Mouse (Mus musculus): Measurements from ENCODE around the gene Sav1. TPM values are rescaled to one million over a fixed set of nuclear protein-coding genes. Genes with fewer than 3 reads are reported as not detected.

Sav1 gene
- polyA plus RNA-seq (2015; fragmentation: Nextera tagmentation; extraction: Ambion mirVana): 4.0 and 4.5 TPM in 2 replicates

DNA sequence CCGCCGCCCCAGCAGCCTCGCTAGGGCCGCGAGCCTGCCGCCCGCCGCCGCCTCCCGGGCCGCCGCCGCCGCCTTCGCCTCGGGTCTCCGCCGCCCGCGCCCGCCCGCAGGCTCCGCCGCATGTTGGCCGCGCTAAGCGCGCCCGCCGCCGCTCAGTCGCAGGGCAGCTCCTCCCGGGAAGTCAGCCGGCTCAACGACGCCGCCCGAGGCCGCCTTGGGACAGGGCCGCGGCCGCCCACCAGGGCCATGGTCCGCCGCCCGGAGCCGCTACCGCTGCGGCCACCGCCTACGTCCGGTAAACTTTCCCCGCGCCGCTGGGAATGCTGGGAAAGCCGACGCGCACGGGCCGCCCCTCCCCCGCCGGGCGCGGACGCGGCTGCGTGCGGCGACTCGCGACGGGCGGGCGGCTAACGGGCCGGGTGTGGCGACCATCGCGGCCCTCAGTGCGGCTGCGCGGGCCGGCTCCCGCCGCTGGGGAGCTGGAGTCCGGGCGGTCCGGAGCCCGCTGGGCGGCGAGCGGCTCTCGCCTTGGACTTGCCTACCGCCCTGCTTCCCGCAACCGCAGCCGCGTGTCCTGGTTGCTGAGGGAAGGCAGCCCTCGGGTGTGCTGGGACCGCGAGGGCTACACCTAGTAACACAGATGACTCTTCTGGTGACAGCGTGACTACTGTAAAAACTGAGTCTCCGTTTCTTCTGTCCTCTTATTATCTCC is at the start of gene Sav1:
Gene Sav1 (minus strand): TSS at position 217 of the 712 bp plus-strand sequence.
- no peaks in the 10 kb centered on the region for H3K27me3 ChIP-seq
- H3K4me2 ChIP-seq: peak within 1 kb of the TSS; percentile 70
- no peaks in the 10 kb centered on the region for H3K9me3 ChIP-seq
- peak within 1 kb of the TSS; percentile 91 for H3K4me3 ChIP-seq
- H3K27ac ChIP-seq (replicated peaks): peak within 1 kb of the TSS; percentile 93
- peak within 1 kb of the TSS; percentile 91 for H3K9ac ChIP-seq
- WGBS: under 1% methylated on average over 86 of the region's 102 CpGs
- peaks cover 34% of the 10 kb centered on the region for H3K4me1 ChIP-seq (replicated peaks)
- peak; percentile 94 for ATAC-seq (ENCODE audit: low read depth)
- peaks cover 24% of the 10 kb centered on the region for H3K36me3 ChIP-seq

DNA sequence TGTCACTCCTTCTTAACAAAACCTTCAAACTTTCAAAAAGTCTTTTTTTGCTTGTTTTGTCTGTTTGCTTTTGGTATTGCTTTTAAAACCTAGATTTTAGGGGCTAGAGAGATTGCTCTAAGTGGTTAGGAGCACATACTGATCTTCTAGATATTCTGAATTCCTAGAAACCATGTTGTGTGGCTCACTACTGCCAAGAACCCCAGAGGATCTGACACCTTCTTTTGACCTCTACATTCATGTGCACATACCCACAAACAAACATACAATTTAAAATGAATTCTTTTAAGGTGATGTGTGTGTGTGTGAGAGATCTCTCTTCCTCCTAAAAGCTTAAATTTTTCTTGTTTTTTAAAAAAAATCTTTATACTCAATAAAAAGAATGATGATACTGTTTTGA is 39.4 kb upstream of the Sav1 start:
- H3K36me3 ChIP-seq: peaks cover 85% of the 10 kb centered on the region
- no peak overlapping the region for H3K4me3 ChIP-seq
- H3K9ac ChIP-seq: no peak overlapping the region
- H3K27ac ChIP-seq (replicated peaks): no peak overlapping the region
- H3K9me3 ChIP-seq: no peaks in the 10 kb centered on the region
- no peaks in the 10 kb centered on the region for H3K27me3 ChIP-seq
- ATAC-seq (ENCODE audit: low read depth): no peak
- H3K4me1 ChIP-seq (replicated peaks): no peaks in the 10 kb centered on the region
- no peak overlapping the region for H3K4me2 ChIP-seq

DNA sequence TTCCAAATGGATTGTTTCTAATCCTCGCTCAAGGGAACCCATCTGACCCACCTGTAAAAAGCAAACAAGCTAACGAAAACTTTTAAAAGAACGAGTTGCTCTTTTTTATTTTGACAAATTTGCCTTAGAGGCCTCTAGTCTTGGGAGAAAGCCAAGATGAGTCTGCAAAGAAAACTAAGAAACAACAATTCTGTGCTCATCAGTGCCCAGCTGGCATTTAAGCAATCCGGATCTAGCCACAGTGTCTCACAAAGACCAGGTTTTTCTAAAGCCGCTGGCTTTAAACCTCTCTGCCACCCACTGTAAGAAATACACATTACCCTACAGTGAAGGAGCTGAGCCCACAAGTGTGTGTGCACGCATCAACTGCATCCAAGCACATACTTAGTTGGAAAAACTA is 38.6 kb upstream of the Sav1 start:
- Histone ChIP-seq H3K4me1 (replicated peaks) (no peaks in the 10 kb centered on the region), H3K4me3 (no peak overlapping the region), H3K36me3 (peaks cover 84% of the 10 kb centered on the region), H3K4me2 (no peak overlapping the region), H3K9me3 (no peaks in the 10 kb centered on the region), H3K9ac (no peak overlapping the region), H3K27ac (replicated peaks) (no peak overlapping the region), H3K27me3 (no peaks in the 10 kb centered on the region)
- no peak for ATAC-seq (ENCODE audit: low read depth)
- WGBS: 95% methylated on average over 6 of the region's 6 CpGs

DNA sequence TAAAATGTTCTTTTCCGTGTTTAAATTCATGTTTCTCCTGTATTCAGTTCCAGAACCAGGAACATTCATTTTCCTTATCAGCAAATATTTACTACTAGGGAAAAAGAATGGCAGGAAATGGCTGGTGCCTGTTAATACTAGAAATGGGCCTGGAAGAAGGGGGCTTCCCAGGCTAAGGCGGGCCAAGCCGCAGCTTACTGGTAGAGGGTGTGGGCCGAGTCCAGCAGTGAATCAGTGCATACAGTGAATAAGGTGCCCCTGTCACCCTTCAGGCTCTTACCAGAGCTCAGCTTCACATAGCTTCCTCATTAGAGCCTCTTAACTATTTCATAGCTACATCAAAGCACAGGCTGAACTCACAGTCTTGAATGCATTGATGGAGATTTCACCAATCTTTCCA is 36.8 kb upstream of the Sav1 start:
- 90% methylated on average over 4 of the region's 4 CpGs for WGBS
- H3K4me1 ChIP-seq (replicated peaks): no peaks in the 10 kb centered on the region
- no peaks in the 10 kb centered on the region for H3K27me3 ChIP-seq
- no peak overlapping the region for H3K27ac ChIP-seq (replicated peaks)
- H3K36me3 ChIP-seq: peaks cover 86% of the 10 kb centered on the region
- no peak overlapping the region for H3K4me2 ChIP-seq
- no peak overlapping the region for H3K9ac ChIP-seq
- no peaks in the 10 kb centered on the region for H3K9me3 ChIP-seq
- no peak for ATAC-seq (ENCODE audit: low read depth)
- no peak overlapping the region for H3K4me3 ChIP-seq

DNA sequence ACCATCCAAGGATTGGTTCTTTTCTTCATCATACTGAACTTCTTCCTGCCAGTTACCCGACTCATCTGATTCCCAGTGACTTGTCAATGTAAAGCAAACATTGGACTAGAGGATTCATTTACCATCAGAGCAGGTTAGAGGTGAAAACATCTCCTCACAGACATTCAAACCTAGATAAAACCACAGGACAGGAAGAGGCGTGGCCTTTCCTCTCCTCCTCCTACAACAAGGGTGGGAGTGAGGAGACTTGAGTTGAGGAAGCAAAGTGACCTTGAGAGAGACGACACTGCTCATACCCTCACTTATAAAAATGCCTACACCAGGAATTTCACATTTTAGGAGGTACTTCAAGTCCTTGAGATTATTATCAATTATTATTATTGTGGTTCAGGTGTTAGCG is 31.4 kb upstream of the Sav1 start:
- H3K4me3 ChIP-seq: no peak overlapping the region
- no peak overlapping the region for H3K27ac ChIP-seq (replicated peaks)
- H3K4me1 ChIP-seq (replicated peaks): no peaks in the 10 kb centered on the region
- ATAC-seq (ENCODE audit: low read depth): no peak
- 87% methylated on average over 4 of the region's 4 CpGs for WGBS
- H3K4me2 ChIP-seq: no peak overlapping the region
- H3K27me3 ChIP-seq: no peaks in the 10 kb centered on the region
- H3K36me3 ChIP-seq: peaks cover 79% of the 10 kb centered on the region
- H3K9me3 ChIP-seq: no peaks in the 10 kb centered on the region
- H3K9ac ChIP-seq: no peak overlapping the region

DNA sequence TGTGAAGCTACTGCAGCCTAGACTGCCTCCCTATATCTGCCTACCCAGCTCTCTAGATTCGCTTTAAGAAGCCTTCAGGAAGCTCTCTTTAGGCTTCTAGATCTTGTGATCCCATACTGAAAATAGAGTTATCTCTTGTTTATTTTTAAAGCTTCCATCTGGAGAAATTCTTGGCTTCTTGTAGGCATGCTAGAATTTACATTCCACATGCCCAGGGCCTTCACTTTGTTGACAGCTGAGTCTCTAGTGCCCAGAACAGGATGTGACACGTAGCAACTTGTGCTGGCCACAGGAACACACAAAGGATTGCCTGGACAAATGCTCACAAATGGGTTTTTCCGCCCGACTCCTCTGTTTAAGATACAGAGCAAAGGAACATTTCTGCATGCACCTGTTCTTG is 29.1 kb upstream of the Sav1 start:
- Histone ChIP-seq H3K27ac (replicated peaks) (no peak overlapping the region), H3K27me3 (no peaks in the 10 kb centered on the region), H3K4me3 (no peak overlapping the region), H3K4me2 (no peak overlapping the region), H3K9ac (no peak overlapping the region), H3K36me3 (peaks cover 76% of the 10 kb centered on the region), H3K9me3 (no peaks in the 10 kb centered on the region), H3K4me1 (replicated peaks) (no peaks in the 10 kb centered on the region)
- no peak for ATAC-seq (ENCODE audit: low read depth)
- 82% methylated on average over 4 of the region's 4 CpGs for WGBS

DNA sequence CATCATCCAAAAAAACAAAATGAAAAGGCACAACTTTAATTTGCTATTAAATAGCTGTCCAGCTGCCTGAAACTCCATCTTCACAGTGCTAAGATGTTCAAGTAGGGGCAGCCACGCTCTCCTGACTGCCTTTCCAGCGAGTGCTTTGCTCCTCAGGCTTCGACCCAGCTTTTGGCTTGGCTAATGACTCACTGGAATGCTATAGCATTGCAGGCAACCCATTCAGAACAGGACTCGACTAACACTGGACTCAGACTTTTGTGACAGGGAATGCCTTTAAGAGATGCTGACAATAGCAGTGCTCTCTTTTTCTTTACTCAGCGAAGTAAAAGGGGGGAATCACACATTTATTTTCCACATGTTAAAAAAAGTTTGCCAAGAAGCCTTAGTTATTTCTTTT is 24.9 kb upstream of the Sav1 start:
- H3K4me2 ChIP-seq: no peak overlapping the region
- no peak overlapping the region for H3K27ac ChIP-seq (replicated peaks)
- H3K4me1 ChIP-seq (replicated peaks): no peaks in the 10 kb centered on the region
- ATAC-seq (ENCODE audit: low read depth): no peak
- WGBS: 60% methylated on average over 5 of the region's 5 CpGs
- no peak overlapping the region for H3K9ac ChIP-seq
- no peaks in the 10 kb centered on the region for H3K9me3 ChIP-seq
- peaks cover 48% of the 10 kb centered on the region for H3K36me3 ChIP-seq
- H3K27me3 ChIP-seq: no peaks in the 10 kb centered on the region
- no peak overlapping the region for H3K4me3 ChIP-seq

DNA sequence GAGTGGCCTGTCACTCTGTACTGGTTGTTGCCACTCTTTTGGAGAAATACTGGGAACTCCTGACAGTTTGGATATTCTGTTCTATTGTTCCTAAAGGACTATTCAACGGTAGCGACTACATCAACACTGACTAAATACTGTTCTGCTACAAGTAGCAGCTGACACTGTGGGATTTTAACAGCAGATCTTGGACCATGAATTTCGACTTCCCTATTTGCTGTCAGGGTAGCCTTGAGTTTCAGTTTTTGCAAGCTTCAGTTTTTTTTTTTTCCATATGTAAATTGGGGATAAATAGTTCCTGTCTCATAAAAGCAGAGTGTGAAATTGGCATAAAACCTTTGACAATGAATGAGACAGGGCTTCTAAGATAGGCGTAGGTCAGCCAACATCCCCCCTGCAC is 23.6 kb upstream of the Sav1 start:
- no peak overlapping the region for H3K4me3 ChIP-seq
- H3K9ac ChIP-seq: no peak overlapping the region
- H3K36me3 ChIP-seq: peaks cover 35% of the 10 kb centered on the region
- H3K9me3 ChIP-seq: no peaks in the 10 kb centered on the region
- H3K4me1 ChIP-seq (replicated peaks): no peaks in the 10 kb centered on the region
- H3K4me2 ChIP-seq: no peak overlapping the region
- no peaks in the 10 kb centered on the region for H3K27me3 ChIP-seq
- WGBS: 93% methylated on average over 4 of the region's 4 CpGs
- no peak for ATAC-seq (ENCODE audit: low read depth)
- no peak overlapping the region for H3K27ac ChIP-seq (replicated peaks)

DNA sequence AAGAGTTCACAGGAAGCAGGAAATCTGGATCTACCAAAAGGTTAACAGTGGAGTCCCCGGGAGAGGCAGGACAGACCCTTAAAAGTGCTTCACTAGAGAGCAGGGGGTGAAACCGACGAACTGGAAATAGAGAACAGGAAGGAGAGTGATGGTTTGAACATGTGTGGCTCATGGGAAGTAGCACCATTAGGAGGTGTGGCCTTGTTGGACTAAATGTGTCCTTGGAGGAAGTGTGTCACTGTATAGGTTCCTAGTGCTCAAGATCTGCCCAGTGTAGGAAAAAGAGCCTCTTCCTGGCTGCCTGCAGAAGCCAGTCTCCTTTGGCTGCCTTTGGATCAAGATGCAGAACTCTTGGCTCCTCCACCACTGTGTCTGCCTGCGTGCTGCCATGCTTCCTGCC is 18.3 kb upstream of the Sav1 start:
- WGBS: 92% methylated on average over 4 of the region's 4 CpGs
- no peaks in the 10 kb centered on the region for H3K27me3 ChIP-seq

DNA sequence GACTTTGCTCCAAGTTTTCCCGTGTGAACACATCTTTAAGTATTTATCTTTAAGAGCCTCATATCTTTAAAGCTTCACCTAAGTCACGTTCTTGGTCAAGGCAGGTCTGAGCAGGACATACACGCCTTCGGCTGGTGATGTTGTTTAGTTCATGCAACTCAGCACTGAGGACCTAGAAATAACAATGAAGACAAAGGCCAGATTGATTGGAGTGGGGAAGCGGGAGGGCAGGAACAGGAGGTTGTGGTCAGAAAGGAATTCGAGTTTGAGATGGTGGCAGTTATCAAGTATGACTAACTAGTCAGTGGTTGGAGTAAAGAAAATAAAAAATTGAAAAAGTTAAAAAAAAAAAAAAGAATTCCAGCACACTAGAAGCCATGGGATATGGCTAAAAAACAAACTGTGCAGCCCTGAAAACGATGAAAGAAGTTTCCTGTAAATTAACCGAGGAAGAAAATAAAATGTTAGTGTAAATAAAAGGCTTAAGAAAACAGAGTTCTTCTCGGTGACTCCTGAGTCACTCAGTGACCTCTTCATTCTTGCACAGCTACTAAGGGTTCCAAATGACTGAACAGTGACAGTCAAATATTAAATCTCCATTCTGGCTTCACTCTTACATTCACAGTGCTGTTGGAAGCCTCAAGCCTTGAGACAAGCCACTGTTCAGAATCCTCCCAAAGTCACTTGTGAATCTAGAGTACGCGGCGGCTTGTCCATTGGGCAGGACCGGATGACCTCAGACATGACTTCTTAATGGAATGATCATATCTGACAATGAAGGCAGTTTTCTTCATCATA is 11.6 kb upstream of the Sav1 start:
- ATAC-seq (ENCODE audit: low read depth): no peak
- Histone ChIP-seq H3K4me3 (no peak overlapping the region), H3K4me2 (no peak overlapping the region), H3K27ac (replicated peaks) (no peak overlapping the region), H3K27me3 (no peaks in the 10 kb centered on the region), H3K9ac (no peak overlapping the region), H3K9me3 (no peaks in the 10 kb centered on the region), H3K4me1 (replicated peaks) (no peaks in the 10 kb centered on the region), H3K36me3 (no peaks in the 10 kb centered on the region)
- WGBS: 82% methylated on average over 13 of the region's 13 CpGs

More for the DNA sequence above, 18.3 kb upstream of the Sav1 start:
- no peak for ATAC-seq (ENCODE audit: low read depth)
- Histone ChIP-seq H3K9ac (no peak overlapping the region), H3K27ac (replicated peaks) (no peak overlapping the region), H3K4me1 (replicated peaks) (no peaks in the 10 kb centered on the region), H3K4me3 (no peak overlapping the region), H3K9me3 (no peaks in the 10 kb centered on the region), H3K4me2 (no peak overlapping the region), H3K36me3 (no peaks in the 10 kb centered on the region)

DNA sequence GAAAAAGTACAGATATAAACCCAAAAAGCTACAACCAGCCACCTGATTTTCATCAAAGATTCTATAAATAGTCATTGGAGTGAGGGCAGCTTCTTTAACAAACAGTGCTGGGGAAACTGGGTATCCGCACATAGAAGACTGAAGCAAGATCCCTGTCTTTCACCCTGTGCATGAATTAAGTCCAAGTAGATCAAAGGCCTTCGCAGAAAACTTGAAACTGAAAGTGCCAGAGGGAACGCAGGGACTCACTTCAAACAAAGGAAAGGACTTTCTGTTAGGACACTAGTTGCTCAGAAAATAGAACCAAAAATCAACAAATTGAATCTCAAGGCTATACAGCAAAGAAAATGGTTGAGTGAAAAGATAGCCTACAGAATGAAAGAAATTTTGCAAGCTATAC is 8.6 kb upstream of the Sav1 start:
- Histone ChIP-seq H3K27me3 (no peaks in the 10 kb centered on the region), H3K9ac (no peak overlapping the region), H3K4me3 (no peak overlapping the region), H3K9me3 (no peaks in the 10 kb centered on the region), H3K4me2 (no peak overlapping the region), H3K36me3 (no peaks in the 10 kb centered on the region), H3K4me1 (replicated peaks) (no peaks in the 10 kb centered on the region), H3K27ac (replicated peaks) (no peak overlapping the region)
- WGBS: 77% methylated on average over 3 of the region's 3 CpGs
- no peak for ATAC-seq (ENCODE audit: low read depth)

DNA sequence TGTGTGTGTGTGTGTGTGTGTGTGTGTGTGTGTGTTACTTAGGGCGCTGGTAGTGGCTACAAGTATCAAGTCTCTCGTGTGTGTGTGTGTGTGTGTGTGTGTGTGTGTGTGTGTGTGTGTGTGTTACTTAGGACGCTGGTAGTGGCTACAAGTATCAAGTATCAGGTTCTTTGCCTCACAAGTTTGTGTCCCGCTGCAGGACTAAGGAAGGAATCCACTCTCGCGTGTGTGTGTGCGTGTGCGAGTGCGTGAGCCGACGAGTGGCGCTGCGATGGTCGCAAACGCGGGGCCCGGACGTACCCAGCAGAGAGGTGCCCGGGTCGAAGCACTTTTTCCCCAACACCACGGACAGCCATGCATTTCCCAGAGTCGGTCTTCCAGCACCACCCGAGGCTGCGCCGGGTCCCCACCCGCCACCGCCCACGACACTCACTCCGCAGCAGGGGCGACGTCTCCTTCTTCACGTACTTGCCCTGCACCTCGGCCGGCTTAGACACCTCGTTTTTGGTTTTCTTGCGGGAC is 500 bp downstream of the Sav1 start:
- H3K9me3 ChIP-seq: no peaks in the 10 kb centered on the region
- peak overlapping the region; percentile 91 for H3K9ac ChIP-seq
- peak overlapping the region; percentile 91 for H3K4me3 ChIP-seq
- peak; percentile 60 for ATAC-seq (ENCODE audit: low read depth)
- H3K36me3 ChIP-seq: peaks cover 29% of the 10 kb centered on the region
- H3K4me1 ChIP-seq (replicated peaks): peaks cover 38% of the 10 kb centered on the region
- H3K4me2 ChIP-seq: peak overlapping the region; percentile 70
- peak overlapping the region; percentile 93 for H3K27ac ChIP-seq (replicated peaks)
- WGBS: under 1% methylated on average over 33 of the region's 36 CpGs
- H3K27me3 ChIP-seq: no peaks in the 10 kb centered on the region
